Mouse (Mus musculus): Measurements from ENCODE around the gene Mogs.

Mogs gene

DNA sequence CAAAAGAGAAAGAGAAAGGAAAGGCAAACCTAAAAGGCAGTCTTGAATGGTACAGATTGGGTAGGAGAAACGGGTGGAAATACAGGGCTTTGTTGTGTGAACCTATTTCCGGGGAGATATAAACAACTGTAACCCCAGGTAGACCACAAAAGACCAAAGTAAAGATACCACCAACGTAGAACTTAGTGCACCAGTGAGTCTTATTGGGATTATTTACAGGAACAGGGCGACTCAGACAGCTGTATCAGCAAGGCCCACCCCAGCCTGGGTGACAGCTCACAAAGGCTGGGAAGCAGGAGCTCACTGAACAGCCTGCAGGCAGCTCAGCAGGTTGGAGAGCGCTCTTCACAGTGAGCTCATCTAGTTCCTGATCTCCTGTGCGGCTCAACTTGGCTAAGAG lies 19.3 kb upstream of the Mogs start:
- no peak for DNase-seq (ENCODE audit: low spot score)

DNA sequence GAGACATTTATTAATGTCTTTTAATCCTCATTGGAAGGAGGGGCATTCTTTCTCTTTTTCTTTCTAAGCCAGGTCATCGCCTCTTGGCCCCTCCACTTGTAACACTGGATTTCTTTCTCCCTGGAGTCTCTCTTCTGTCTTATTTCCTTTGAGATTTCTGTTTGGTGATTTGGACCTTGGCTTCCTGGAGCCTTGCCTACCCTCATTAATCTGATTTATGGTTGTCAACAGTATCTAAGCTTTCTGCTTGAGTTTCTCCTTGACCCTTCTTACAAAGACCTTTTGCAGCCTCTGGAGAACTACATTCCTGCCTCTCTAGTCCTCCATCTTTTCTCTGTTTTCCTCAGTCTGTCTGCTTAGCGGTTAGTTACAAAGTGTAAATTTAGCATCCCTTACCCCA lies 16.9 kb upstream of the Mogs start:
- DNase-seq (ENCODE audit: low spot score), result no peak

DNA sequence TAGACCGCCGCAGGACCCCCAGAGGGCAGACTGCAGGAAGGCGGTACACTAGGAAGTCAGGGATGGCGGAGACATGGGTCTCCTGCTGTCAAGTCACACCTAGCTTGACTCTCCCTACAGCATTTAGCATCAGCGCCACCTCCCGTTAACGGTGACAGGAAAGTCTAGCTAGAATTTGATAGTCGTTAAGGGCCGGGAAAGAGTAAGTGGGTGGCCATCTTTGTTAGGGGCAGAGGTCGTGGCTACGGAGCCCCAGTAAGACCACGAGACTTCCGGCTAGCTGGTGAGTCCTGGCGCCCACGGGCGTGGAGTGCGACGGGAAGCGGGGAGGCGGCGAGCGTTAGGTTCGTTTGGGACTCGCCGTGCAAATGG lies 14.0 kb upstream of the Mogs start, which contains the start of the genes Ccdc142 and Gm42688:
TSS of gene Ccdc142 (plus strand) at position 286 of the 372 bp plus-strand sequence.
TSS of gene Gm42688 (plus strand) at position 302 of the 372 bp plus-strand sequence.
- DNase-seq (ENCODE audit: low spot score), result peak; percentile 89

DNA sequence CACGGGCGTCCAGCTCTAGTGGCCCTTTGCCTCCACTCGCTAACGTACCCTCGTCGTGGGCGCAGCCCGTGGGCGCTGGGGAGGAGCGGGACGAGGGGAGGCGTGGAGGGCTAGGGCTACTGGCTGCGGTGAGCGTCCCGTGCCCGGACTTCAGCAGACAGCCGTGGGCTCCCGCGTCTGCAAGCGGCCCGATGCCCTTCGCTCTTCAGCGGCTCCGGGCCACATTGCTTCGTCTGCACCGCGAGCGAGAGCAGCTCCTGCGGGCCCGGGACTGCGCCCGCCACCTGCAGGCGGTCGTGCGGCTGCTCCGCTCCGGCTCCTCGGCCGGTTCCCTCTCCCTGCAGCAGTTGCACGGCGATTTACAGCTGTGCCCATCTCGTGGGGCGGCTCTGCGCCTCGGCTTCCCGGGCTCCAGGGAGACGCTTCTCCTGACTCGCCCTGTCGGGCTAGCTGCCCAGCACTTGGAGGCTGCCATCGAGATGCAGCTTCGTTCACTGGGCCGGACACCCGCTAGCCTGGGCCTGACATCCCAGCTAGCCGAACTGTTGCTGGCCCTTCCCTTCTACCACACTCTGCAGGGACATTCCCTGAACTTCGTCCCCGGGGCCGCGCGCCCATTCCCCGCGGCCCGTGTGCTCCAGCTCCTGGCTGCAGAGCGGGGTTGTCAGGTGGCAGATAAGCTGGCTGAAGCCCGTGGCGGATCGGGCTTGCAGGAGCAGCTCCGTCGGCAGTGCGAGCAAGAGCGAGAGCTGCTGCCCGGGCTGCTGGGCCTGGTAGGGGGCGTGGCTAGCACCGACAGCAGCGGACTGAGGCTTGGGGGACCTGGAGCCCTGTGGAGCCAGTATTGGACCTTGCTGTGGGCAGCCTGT lies 13.4 kb upstream of the Mogs start:
- peak; percentile 61 for DNase-seq (ENCODE audit: low spot score)

DNA sequence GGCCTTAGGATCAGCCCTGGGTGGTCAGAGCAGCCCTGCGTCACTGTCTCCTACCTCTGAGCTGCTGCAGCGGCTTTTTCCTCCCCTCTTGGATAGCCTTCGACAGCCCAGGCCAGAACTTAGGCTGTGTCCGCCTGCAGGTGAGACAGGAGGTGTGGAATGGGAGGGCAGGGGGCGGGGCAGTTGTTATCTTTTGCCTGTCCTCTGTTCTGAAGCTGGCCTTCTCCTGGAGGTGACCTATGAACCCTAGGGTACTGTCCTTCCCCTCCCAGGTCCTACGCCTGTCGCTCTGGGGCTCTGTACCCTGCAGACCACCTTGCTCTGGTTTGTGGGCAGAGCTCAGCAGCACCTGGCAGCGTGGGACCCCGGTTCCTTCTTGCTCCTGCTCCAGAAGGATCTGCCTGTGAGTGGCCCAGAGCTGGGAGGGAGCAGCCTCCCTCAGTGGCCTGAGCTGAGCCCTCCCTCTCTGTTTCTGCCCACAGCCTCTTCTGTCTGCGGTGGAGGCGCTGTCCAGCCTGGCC lies 12.1 kb upstream of the Mogs start:
- no peak for DNase-seq (ENCODE audit: low spot score)

DNA sequence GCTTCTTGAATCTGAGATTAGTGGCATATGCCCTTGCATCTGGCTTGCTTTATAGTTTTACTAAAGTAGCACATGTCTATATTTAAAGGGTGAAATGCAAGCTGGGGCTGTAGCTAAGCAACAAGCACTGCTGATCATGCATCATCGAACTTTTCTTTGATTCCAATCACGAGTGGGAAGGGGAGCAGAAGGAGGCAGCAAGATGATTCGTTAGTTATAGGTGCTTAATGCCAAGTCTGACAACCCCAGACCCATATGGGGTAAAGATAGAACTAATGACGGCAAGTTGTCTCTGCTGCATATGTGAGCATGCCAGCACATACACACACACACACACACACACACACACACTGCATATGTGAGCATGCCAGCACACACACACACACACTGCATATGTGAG lies 11.1 kb upstream of the Mogs start:
- DNase-seq (ENCODE audit: low spot score), result no peak

DNA sequence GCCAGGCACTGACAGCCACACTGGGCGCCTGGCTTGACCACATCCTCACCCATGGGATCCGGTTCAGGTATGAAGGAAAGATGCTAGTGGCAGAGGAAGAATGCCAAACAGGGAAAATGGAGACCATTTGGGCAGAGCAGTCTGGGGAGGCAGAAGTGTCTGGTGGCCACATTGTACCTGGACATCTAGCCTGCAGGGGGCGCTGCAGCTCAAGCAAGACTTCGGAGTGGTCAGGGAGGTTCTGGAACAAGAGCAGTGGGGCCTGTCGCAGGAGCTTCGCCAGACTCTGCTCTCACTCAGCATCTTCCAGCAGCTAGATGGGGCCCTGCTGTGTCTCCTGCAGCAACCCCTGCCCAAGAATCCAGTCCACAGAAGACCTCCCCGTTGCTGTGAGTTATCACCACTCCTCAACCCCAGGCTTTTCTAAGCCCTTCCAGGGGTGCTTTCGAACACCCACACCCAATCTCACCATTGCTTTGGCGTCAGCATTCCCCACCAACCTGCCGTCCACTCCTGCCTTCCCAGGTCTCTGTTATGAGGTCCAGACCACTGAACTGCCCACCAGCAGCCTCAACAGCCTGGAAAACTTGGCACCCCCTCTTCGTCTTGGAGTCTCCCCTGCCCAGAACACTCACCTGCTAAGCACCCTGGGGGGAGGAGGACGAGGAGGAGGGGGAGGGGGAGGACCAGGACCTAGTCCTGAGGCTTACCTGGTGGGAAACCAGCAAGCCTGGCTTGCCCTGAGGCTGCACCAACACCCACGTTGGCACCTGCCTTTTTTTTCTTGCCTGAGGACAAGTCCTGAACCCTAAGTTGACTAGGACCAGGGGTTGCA lies 7.5 kb upstream of the Mogs start:
- peak; percentile 82 for DNase-seq (ENCODE audit: low spot score)

DNA sequence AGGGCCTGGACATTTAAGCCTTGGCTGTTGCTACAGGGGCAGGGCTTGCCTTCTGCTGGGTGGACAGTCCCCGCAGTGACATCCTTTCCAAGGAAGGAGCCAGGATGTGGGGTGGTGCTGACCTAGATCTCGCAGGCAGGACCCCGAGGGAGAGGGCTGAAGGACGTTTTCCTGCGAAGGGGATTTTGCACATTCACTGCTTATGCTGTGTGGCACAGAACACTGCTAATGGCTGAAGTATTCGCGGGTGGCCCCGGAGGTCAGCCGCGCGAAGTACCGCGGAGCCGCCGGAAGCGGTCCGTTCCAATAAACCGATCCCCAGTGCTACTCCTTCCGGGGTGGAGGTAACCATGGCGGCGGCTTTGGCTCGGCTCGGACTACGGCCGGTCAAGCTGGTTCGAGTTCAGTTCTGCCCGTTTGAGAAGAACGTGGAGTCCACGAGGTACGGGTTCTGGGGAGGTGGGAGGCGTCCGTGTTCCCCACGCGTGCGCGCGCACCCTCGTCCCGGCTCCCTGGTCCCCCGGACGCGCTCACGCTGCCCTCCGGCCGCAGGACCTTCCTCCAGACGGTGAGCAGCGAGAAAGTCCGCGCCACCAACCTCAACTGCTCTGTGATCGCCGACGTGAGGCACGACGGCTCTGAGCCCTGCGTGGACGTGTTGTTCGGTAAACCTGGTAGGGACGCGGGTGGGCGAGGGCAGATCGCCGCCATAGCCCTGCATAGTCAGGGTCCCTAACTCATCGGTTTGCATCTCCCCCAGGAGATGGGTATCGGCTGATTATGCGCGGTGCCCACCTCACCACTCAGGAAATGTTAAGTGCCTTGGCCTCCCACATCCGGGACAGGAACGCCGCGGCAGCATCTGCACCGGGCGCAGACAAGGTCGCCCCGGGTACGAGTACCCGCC lies 6.3 kb upstream of the Mogs start, which contains the start of gene Mrpl53:
TSS of gene Mrpl53 (plus strand) at position 279 of the 907 bp plus-strand sequence.
- DNase-seq (ENCODE audit: low spot score), result peak; percentile 81

DNA sequence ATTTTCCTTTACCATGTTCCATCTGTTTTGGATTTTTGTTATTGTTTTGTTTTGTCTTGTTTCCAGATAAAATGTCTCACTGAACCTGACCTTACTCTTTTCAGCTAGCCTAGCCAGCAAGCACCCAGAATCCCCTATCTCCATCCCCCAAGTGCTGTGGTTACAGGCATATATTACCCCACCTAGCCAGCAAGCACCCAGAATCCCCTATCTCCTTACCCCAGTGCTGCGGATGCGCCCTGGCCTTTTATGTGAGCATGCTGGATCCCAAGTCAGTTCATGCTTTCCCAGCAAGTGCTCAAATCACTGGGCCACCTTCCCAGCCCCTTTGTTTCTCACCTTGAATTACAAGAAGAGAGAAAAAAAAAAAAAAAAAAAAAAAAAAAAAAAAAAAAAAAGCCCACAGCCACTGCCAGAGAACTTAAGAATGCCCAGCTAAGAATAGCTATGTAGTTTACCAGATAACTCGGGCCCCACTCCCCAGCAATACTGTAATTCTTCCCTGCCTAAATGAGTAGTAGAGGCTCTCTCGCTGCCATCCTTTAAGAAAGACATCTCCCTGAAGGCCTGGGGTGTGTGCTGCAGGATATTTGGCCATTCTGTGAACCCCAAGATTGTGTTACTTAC lies 3.7 kb upstream of the Mogs start:
- no peak for DNase-seq (ENCODE audit: low spot score)

DNA sequence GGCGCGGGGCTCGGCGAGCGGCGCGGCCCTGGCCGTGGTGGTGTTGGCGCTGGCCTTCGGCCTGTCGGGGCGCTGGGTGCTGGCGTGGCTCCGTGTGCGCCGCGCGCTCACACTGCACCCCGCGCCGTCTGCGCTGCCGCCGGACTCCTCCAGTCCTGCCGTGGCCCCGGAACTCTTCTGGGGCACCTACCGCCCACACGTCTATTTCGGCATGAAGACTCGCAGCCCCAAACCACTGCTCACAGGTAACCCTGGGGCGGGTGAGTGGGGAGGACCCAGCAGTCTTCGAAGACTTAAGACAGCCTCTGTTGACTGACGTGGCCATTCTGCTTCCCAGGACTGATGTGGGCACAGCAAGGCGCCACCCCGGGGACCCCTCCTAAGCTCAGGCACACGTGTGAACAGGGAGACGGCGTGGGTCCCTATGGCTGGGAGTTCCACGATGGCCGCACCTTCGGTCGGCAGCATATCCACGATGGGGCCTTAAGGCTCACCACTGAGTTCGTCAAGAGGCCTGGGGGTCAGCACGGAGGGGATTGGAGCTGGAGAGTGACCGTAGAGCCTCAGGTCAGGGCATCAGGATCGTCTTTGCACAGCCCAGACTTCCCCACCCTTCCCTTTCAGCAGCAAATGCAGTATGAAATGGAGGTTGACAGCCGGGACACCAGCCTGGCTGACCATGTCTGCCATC lies 531 bp downstream of the Mogs start:
- no peak for DNase-seq (ENCODE audit: low spot score)

DNA sequence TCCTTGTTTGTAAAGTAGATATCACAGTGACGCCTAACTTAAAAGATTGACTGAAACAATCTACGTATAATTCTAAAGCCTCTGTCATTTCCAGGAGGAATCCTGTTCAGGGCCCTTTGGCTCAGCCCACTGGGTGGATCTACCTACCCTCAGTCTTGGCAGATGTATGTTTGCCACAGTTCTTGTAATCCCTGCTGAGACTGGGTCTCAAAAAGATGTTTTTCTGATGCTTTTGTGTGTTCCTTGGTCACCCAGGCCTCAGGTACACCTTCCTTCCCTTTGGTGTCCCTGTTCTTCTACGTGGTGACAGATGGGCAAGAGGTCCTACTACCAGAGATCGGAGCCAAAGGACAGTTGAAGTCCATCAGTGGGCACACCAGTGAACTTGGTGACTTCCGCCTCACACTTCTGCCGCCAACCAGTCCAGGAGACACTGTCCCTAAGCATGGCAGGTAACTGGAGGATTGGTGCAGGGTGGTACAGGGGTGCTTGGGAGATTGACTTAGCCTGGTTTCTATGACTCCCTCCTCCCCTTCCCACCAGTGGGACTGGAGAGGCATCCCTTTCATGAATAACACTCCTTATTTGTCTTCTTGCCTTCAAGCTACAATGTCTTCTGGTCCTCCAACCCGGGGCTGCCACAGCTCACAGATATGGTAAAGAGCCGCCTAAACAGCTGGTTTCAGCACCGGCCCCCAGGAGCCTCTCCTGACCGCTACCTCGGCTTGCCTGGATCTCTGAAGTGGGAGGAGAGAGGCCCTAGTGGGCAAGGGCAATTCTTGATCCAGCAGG lies 1.3 kb downstream of the Mogs start:
- DNase-seq (ENCODE audit: low spot score), result no peak

DNA sequence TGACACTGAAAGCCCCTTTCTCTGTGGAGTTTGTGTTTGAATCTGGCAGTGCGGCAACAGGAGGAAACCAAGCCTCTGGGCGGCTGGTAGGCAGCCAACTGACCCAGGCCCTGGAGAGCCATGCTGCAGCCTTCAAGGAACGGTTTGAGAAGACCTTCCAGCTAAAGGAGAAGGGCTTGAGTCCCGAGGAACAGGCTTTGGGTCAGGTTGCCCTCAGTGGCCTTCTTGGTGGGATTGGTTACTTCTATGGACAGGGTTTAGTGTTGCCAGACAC lies 1.8 kb downstream of the Mogs start:
- no peak for DNase-seq (ENCODE audit: low spot score)

DNA sequence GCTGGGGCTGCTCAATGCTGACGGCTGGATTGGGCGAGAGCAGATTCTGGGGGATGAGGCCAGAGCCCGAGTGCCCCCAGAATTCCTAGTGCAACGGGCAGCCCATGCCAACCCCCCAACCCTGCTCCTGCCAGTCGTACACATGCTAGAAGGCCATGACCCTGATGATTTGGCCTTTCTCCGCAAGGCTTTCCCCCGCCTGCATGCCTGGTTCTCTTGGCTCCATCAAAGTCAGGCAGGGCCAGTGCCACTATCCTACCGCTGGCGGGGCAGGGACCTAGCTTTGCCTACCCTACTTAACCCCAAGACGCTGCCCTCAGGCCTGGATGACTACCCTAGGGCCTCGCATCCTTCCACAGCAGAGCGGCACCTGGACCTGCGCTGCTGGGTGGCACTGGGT lies 2.3 kb downstream of the Mogs start:
- DNase-seq (ENCODE audit: low spot score), result no peak

DNA sequence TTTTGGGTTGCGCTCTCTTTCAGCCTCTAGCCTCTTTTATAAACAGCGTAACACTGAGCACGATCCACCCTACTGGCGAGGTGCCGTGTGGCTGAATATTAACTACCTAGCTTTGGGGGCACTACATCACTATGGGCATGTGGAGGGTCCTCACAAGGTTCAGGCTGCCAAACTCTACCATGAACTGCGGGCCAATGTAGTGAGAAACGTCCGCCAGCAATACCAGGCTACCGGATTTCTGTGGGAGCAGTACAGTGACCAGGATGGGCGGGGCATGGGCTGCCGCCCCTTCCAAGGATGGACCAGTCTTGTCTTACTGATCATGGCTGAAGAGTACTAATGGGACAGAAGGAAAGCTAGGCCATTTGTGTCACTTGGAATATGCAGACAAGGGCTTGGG lies 3.1 kb downstream of the Mogs start:
- no peak for DNase-seq (ENCODE audit: low spot score)

DNA sequence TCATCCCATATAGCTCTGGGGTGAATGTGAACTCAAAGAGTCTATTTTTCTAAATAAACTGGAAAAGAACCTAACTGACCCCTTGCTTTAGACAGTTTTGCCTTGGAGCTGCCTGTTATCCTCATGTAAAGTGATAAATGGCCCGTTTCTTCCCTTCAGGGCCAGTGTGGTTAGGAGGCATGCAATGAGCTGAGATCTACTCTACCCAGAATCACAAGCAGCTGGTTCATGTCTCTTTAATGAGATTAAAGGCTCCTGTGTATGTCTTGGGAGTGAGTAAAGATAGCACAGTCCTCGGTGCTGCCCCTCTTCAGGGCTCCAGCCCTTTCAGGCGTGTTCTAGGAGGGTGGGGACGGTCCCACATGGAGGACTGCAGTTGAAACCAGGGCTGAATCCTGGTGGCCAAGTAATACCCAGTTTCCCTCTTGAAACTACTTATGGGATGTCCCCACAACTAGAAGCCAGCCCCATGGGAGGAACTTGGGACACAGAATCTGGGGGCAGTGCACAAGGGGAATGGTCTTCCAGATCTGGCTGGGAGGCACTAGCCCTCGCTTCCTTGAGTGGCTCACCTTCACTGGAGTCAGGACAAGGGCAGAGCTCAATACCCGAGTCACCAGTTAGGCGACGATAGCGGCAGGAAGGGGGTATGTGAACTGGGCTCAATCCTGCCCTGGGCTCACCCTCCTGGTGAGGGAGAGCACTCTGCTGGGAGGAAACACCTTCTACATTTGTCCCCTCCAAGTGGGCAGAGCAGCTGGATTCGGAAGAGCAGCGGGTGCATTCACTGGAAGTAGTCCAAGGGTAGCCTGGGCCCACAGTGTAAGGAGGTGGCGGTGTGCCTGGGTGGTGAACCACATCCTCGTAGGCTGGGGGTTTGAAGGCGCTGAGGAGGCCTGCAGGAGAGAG lies 3.8 kb downstream of the Mogs start:
- no peak for DNase-seq (ENCODE audit: low spot score)

DNA sequence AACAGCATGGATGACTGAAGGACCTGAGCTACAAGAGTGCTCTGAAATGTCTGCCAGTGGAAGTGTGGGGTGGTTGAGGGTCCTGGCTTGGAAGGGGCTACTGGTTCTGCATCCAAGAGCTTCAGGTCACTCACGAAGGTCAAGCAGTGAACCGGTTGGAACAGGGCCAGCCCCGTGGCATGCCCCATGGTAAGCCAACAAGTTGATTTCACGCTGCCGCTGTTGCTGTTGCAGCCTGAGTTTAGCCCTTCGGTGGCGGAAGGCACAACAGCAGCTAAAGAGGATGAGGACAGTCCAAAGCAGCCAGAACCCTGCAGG lies 4.4 kb downstream of the Mogs start:
- DNase-seq (ENCODE audit: low spot score), result no peak

DNA sequence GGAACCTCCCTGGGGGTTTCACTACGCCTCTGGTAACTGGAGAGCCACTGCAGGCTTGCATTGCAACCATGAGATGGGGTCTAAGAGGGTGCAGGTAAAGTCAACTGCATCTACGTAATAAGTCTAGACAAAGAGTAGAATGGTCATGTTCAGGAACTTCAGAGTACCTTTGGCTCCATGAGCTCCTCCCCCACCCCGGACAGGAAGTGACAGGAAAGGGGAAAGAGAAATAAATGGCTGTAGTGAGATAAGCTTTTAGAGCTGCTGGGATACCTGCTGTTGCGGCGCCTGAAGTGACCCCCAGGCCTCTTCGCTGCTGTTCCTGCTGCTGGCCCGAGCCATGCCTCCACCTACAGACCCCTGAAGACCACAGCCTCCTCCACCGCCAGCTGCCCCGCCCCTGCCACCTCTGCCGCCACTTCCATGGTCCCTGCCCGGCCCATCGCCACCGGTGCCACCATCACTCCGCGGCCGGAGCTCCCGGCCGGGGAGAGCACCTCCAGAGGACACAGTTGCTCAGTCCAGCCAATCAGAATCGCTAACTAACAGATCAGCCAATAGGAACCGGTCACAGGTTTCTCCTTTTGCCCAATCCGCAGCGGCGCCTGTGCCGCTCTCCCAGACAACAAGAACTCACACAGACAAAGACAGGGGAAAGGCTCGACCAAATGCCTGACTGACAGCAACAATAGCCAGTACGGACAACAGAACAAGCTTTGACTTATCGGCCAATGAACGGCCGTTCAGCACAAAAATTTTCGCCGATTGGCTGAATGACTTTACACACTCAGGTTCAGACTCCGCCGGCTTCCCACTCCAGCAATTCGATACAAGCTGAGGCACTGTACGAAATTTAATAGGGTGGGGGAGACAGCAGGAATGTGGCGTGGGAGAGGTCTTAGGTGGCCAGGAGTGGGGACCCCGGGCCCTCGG lies 5.9 kb downstream of the Mogs start, which contains the start of gene Wbp1:
TSS of gene Wbp1 (minus strand) at position 630 of the 933 bp plus-strand sequence.
- DNase-seq (ENCODE audit: low spot score), result peak; percentile 94
